Comparison of ENCODE assay signal across 8 mouse cellular contexts in the genomic region with DNA sequence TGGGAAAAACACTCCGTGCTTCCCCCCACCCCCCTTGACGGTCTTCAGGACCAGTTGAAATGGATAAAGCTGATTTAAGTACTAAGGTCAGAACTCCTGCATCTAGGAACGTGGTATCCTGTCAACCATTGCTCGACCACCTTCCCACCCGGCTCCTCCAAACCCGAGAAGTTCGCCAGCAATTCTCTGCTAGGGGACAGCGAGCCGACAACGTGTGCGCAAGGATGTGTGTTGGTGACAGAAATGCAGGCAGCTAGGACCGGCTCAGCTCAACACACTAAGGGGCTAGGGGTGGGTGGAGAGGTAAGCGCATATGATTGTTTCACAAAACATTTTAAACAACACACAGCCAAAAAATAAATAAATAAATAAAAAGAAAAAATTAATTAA. TPM values are rescaled to one million over a fixed set of nuclear protein-coding genes. Genes with fewer than 3 reads are reported as not detected.
DNase-seq lines count a peak whose midpoint lies in the region; ATAC-seq and TF ChIP-seq lines count a peak whose summit lies in the region.

No protein-coding gene starts in this region.

- WGBS in cerebellum, adult 2 months: 0% methylated on average over 13 of the region's 13 CpGs
- under 1% methylated on average over 13 of the region's 13 CpGs for WGBS in intestine, postnatal 0 days
- under 1% methylated on average over 13 of the region's 13 CpGs for WGBS in liver, embryonic 13.5 days (ENCODE audit: insufficient replicate concordance)
- whole genome bisulfite sequencing in neural tube, embryonic 12.5 days: 0% methylated on average over 13 of the region's 13 CpGs

- no peak for TF ChIP-seq CTCF in cerebellum, adult 2 months (IDR thresholded peaks at IDR 0.05; ENCODE audit: borderline replicate concordance, insufficient read depth, low read depth, low read length)
- TF ChIP-seq CTCF in intestine, postnatal 0 days (IDR thresholded peaks at IDR 0.05; ENCODE audit: low read depth): no peak

- 0 out of 2 replicates have a peak, but pooled peaks have one; percentile 49 for TF ChIP-seq POLR2A in cerebellum, adult 2 months (IDR thresholded peaks at IDR 0.05; ENCODE audit: borderline replicate concordance, insufficient read depth, low read length)

- no peaks in the 10 kb centered on the region for H3K9me3 ChIP-seq in intestine, postnatal 0 days (ENCODE audit: control insufficient read depth)
- H3K9me3 ChIP-seq in liver, embryonic 13.5 days (replicated peaks): no peaks in the 10 kb centered on the region
- H3K9me3 ChIP-seq in neural tube, embryonic 12.5 days: no peaks in the 10 kb centered on the region

- peak overlapping the region; percentile 67 for H3K9ac ChIP-seq in intestine, postnatal 0 days (ENCODE audit: low read depth, low read length)
- peak overlapping the region; percentile 68 for H3K9ac ChIP-seq in liver, embryonic 13.5 days
- peak overlapping the region; percentile 83 for H3K9ac ChIP-seq in neural tube, embryonic 12.5 days

- ATAC-seq in intestine, postnatal 0 days: no peak
- ATAC-seq in liver, embryonic 13.5 days (ENCODE audit: low read depth): no peak
- no peak for ATAC-seq in neural tube, embryonic 12.5 days (ENCODE audit: low FRiP score, low read depth)

- no peaks in the 10 kb centered on the region for H3K36me3 ChIP-seq in intestine, postnatal 0 days (ENCODE audit: control insufficient read depth, insufficient read depth)
- H3K36me3 ChIP-seq in liver, embryonic 13.5 days: no peaks in the 10 kb centered on the region
- H3K36me3 ChIP-seq in neural tube, embryonic 12.5 days: no peaks in the 10 kb centered on the region

- H3K27me3 ChIP-seq in cerebellum, adult 2 months (ENCODE audit: control insufficient read depth, insufficient read depth, low read length): no peaks in the 10 kb centered on the region
- no peaks in the 10 kb centered on the region for H3K27me3 ChIP-seq in intestine, postnatal 0 days (replicated peaks; ENCODE audit: control insufficient read depth, insufficient read depth, low read length)
- peaks cover 17% of the 10 kb centered on the region for H3K27me3 ChIP-seq in liver, embryonic 13.5 days
- H3K27me3 ChIP-seq in neural tube, embryonic 12.5 days (replicated peaks): no peaks in the 10 kb centered on the region

- peak; percentile 51 for DNase-seq in layer of hippocampus, adult 11-12 months (ENCODE audit: low spot score)
- DNase-seq in layer of hippocampus, adult 9-10 months (ENCODE audit: low spot score): no peak
- peak; percentile 68 to 71 for DNase-seq in cerebellum, adult 2 months
- peak; percentile 96 for DNase-seq in heart, adult 11 months
- no peak for DNase-seq in liver, embryonic 13.5 days
- no peak for DNase-seq in urinary bladder, adult 2 months (ENCODE audit: low spot score)

- H3K4me2 ChIP-seq in intestine, postnatal 0 days (replicated peaks; ENCODE audit: low read depth): peak overlapping the region; percentile 80
- peak overlapping the region; percentile 94 for H3K4me2 ChIP-seq in liver, embryonic 13.5 days
- H3K4me2 ChIP-seq in neural tube, embryonic 12.5 days (replicated peaks): peak overlapping the region; percentile 72

- H3K4me3 ChIP-seq in cerebellum, adult 2 months (replicated peaks; ENCODE audit: insufficient read depth, low read depth, low read length): peak overlapping the region; percentile 99
- peak overlapping the region; percentile 80 for H3K4me3 ChIP-seq in intestine, postnatal 0 days (ENCODE audit: low read depth, low read length)
- H3K4me3 ChIP-seq in liver, embryonic 13.5 days (replicated peaks): peak overlapping the region; percentile 77
- peak overlapping the region; percentile 70 for H3K4me3 ChIP-seq in neural tube, embryonic 12.5 days

- H3K27ac ChIP-seq in cerebellum, adult 2 months (ENCODE audit: insufficient read depth, low read length): peak overlapping the region; percentile 95
- peak overlapping the region; percentile 100 for H3K27ac ChIP-seq in intestine, postnatal 0 days (ENCODE audit: low read depth, low read length)
- peak overlapping the region; percentile 73 for H3K27ac ChIP-seq in liver, embryonic 13.5 days
- peak overlapping the region; percentile 100 for H3K27ac ChIP-seq in neural tube, embryonic 12.5 days

- peaks cover 2% of the 10 kb centered on the region; the same call in 1 of the 2 replicates for H3K4me1 ChIP-seq in cerebellum, adult 2 months (ENCODE audit: control insufficient read depth, insufficient read depth, low read length)
- H3K4me1 ChIP-seq in intestine, postnatal 0 days (replicated peaks; ENCODE audit: control insufficient read depth, insufficient read depth, low read length): 0 out of 2 replicates have a peak, but pooled peaks cover 4% of the 10 kb centered on the region
- peaks cover 34% of the 10 kb centered on the region for H3K4me1 ChIP-seq in liver, embryonic 13.5 days (replicated peaks)
- H3K4me1 ChIP-seq in neural tube, embryonic 12.5 days: peaks cover 32% of the 10 kb centered on the region

RNA-seq across cellular contexts. Expression of a gene that starts 1.7 kb away (rescaled TPM):
- 19.7 and 21.5 TPM in 2 replicates for polyA plus RNA-seq in cerebellum, adult 2 months (2012; rRNA removed)
- polyA plus RNA-seq in intestine, postnatal 0 days (2015; fragmentation: Nextera tagmentation; extraction: Ambion mirVana): 11.3 and 11.9 TPM in 2 replicates
- polyA plus RNA-seq in liver, embryonic 13.5 days (2015; fragmentation: Nextera tagmentation; extraction: Ambion mirVana): 5.6 and 7.3 TPM in 2 replicates
- polyA plus RNA-seq in neural tube, embryonic 12.5 days (2016; fragmentation: Nextera tagmentation; extraction: Ambion mirVana): 56.7 and 59.4 TPM in 2 replicates
- polyA plus RNA-seq in urinary bladder, adult 2 months (2012; rRNA removed): 16.0 and 21.5 TPM in 2 replicates

Comparison
In these comparisons a context has a peak if more than half of its experiments do, and no peak if none do; other contexts are left out.
1. DNase-seq: peak in layer of hippocampus, adult 11-12 months (single experiment), cerebellum, adult 2 months (2 of 2) and heart, adult 11 months (single experiment); none in layer of hippocampus, adult 9-10 months (single experiment), liver, embryonic 13.5 days (single experiment) and urinary bladder, adult 2 months (single experiment).
2. Peak in every context shown above with its lines, with median percentiles within 50 percentile points of each other: H3K27ac ChIP-seq, H3K4me3 ChIP-seq, H3K4me2 ChIP-seq and H3K9ac ChIP-seq.